Mouse (Mus musculus) CD4-positive naive resting alpha-beta T cell, adult 76 days (primary cell): Measurements from ENCODE around the gene Snrpd3. TPM values are rescaled to one million over a fixed set of nuclear protein-coding genes. Genes with fewer than 3 reads are reported as not detected.

Experiments used
- total RNA-seq: library from RNA; stranded (reverse); gene quantifications from one replicate; pipeline ENCODE4 v1.2.4, GENCODE M21; 2023

Gene Snrpd3
- 116 TPM for total RNA-seq

GRCm38 (mm10) chr10:75517073-75517757 is at the start of gene Snrpd3:
TSS of gene Snrpd3 (plus strand) at chr10:75517551.

GRCm38 (mm10) chr10:75517758-75518143 is 400 bp downstream of the Snrpd3 start, which contains the start of gene Gucd1:
TSS of gene Gucd1 (minus strand) at chr10:75517972.

GRCm38 (mm10) chr10:75559676-75560548 is 42.6 kb downstream of the Snrpd3 start, which contains the start of gene Lrrc75b:
TSS of gene Lrrc75b (minus strand) at chr10:75560330.

GRCm38 (mm10) chr10:75561071-75561654 is 43.8 kb downstream of the Snrpd3 start, which contains the start of gene Ggt1:
TSS of gene Ggt1 (plus strand) at chr10:75561604.

Other genes starting within 250 kb of the Snrpd3 start
- 16.9 TPM for gene Adora2a, start 200.7 kb upstream of the Snrpd3 start, total RNA-seq
- gene Upb1, start 116.4 kb upstream of the Snrpd3 start, total RNA-seq, result not detected
- gene Gucd1, start 421 bp downstream of the Snrpd3 start, total RNA-seq, result 45.1 TPM
- gene Lrrc75b, start 42.8 kb downstream of the Snrpd3 start, total RNA-seq, result 4.3 TPM
- gene Ggt1, start 44.1 kb downstream of the Snrpd3 start, total RNA-seq, result 21.5 TPM
- 28.1 TPM for gene Ggt5, start 71.8 kb downstream of the Snrpd3 start, total RNA-seq
- 4.5 TPM for gene Susd2, start 126.5 kb downstream of the Snrpd3 start, total RNA-seq
- 113 TPM for gene Cabin1, start 246.8 kb downstream of the Snrpd3 start, total RNA-seq